Mouse (Mus musculus) liver, embryonic 15.5 days (tissue): ENCODE measurements around the gene Htr1d. TPM values are rescaled to one million over a fixed set of nuclear protein-coding genes. Genes with fewer than 3 reads are reported as not detected.

ENCODE experiments used
- ATAC-seq: fragments of 200-750 bp; cut with Nextera tagmentation; 2 replicates; pipeline ENCODE4 v1.8.0; 2017; ENCODE audit warnings: moderate number of reproducible peaks, mild to moderate bottlenecking, moderate library complexity; ENCODE audit not compliant: insufficient read depth
- H3K27ac ChIP-seq: fragments of 300-500 bp; sonication (generic); replicated peaks from 2 replicates; pipeline ENCODE4 v1.5.1; 2015; ENCODE audit warnings: mild to moderate bottlenecking, inconsistent platforms
- H3K27me3 ChIP-seq: fragments of 300-500 bp; sonication (generic); 2 replicates; pipeline ENCODE4 v1.6.1; 2015; ENCODE audit warnings: mild to moderate bottlenecking, inconsistent platforms
- H3K36me3 ChIP-seq: fragments of 300-500 bp; sonication (generic); replicated peaks from 2 replicates; pipeline ENCODE4 v1.6.1; 2015; ENCODE audit warnings: moderate library complexity, mild to moderate bottlenecking, inconsistent platforms
- H3K4me1 ChIP-seq: fragments of 300-500 bp; sonication (generic); replicated peaks from 2 replicates; pipeline ENCODE4 v1.6.1; 2015; ENCODE audit warnings: inconsistent platforms
- H3K4me2 ChIP-seq: fragments of 300-500 bp; sonication (generic); 2 replicates; pipeline ENCODE4 v1.6.1; 2015; ENCODE audit warnings: moderate library complexity, mild to moderate bottlenecking, inconsistent platforms
- H3K4me3 ChIP-seq: fragments of 300-500 bp; sonication (generic); replicated peaks from 2 replicates; pipeline ENCODE4 v1.5.1; 2015; ENCODE audit warnings: mild to moderate bottlenecking, inconsistent platforms
- H3K9ac ChIP-seq: fragments of 300-500 bp; sonication (generic); 2 replicates; pipeline ENCODE4 v1.6.1; 2015; ENCODE audit warnings: moderate library complexity, mild to moderate bottlenecking, inconsistent platforms
- H3K9me3 ChIP-seq: fragments of 300-500 bp; sonication (generic); replicated peaks from 2 replicates; pipeline ENCODE4 v1.6.1; 2016; ENCODE audit warnings: inconsistent platforms
- WGBS: fragments of 180-500 bp; shearing (Covaris S2); methylation state at CpG from one replicate; pipeline ENCODE4 v1.1.7; 2015; ENCODE audit warnings: mixed read lengths; ENCODE audit not compliant: insufficient replicate concordance; 5-methylcytosine and 5-hydroxymethylcytosine counted together
- polyA plus RNA-seq: library from polyadenylated mRNA; unstranded; fragments of >200 nt; fragmentation: Nextera tagmentation; extraction: Ambion mirVana; gene quantifications from 2 replicates; pipeline ENCODE4 v1.2.1, GENCODE M21; 2015

Gene Htr1d
- polyA plus RNA-seq, 1 experiment from 2014 or later, result not detected

DNA sequence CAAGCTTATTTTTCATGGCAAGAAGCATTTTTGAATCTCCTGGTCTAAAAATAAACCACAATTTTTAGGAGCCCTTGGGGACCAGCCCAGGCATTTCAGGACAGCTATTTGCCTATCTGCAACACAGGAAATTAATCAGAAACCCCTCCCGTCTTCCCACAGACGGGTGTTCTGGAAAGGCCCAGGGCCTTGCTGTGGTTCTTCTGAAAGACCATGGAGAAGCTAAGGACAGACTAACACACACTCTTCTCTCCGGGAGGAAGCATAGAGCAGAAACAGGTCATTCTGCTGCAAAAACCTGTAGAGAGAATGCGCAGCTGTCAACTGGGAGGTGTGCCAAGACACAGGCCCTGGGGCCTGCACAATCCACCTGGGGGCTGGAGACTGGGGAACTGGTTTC is 42.9 kb downstream of the Htr1d start:
- Histone ChIP-seq H3K27me3 (peaks cover 77% of the 10 kb centered on the region), H3K9ac (no peak overlapping the region), H3K4me3 (no peak overlapping the region), H3K36me3 (no peaks in the 10 kb centered on the region), H3K27ac (no peak overlapping the region), H3K4me2 (no peak overlapping the region), H3K9me3 (no peaks in the 10 kb centered on the region), H3K4me1 (peaks cover 37% of the 10 kb centered on the region)
- WGBS, result 38% methylated on average over 4 of the region's 4 CpGs
- ATAC-seq, result no peak

DNA sequence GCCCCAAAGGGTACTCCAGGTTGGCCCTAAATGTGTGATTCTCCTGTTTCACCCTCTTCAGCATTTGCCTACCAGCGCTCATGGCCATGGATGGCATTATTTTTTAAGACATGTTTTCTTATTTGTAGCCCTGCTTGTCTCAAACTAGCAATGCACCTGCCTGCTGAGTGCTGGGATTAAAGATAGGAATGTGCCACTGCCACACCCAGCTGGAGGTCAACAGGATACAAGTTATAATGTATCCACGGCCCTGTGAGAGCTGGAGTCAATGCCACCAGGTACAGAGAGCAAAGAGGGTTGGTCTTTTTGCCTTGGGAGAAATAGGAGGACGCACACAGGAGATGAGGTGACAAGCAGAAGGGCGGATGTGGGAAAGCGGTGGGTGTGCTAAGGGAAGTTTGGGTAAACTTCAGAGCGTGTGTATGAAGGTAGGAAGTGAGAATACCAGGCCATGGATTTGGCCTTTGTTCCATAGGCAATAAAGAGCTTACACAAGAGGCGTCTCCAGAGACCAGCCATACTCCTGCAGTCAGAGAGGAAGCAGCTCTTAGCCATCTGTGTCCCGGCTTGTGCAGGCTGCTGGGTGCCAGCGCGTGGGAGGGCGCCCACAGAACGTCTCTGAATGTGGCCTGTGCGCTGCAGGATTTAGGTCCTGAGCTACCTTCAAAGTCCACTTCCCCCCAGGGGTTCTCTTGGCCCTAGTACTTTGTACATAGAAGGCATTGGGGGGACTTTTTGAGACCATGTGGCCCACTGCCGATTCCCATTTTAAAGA is 45.4 kb downstream of the Htr1d start:
- no peak overlapping the region for H3K27ac ChIP-seq
- H3K4me3 ChIP-seq, result no peak overlapping the region

DNA sequence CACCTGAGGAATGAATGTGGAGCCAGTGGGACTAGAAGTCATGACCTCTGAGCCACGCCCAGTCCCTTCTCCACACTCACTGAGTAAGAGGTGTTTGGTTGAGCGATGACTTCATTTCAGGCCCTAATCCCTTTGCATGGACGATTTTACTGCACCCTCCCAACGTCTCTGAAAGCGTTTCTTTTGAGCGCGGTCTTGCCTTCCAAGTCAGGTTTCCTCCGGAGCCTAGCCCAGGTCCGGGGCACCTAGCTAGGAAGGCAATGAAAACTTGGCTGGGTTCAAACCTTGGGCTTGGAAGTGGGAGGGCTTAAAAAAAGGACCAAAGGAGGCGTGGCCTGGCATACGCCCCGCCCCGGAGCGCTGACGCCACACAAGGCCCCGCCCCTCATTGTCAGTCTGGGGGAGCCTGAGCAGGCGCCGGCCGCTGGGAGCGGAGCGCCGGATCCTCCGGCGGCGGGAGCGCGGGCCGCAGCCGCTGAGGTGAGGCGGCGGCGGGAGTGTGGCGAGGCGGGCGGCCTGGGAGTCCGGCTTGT is 46.1 kb downstream of the Htr1d start, which contains the start of gene Luzp1:
Gene Luzp1, plus strand, starts transcription at position 391 of the 533 bp plus-strand sequence.
- peaks cover 72% of the 10 kb centered on the region for H3K27me3 ChIP-seq
- peak within 1 kb of the TSS; percentile 66 for H3K4me3 ChIP-seq
- no peaks in the 10 kb centered on the region for H3K9me3 ChIP-seq
- H3K9ac ChIP-seq, result peak within 1 kb of the TSS; percentile 61
- peak; percentile 87 for ATAC-seq
- H3K4me1 ChIP-seq, result peaks cover 30% of the 10 kb centered on the region
- 2% methylated on average over 36 of the region's 36 CpGs for WGBS
- H3K27ac ChIP-seq, result peak within 1 kb of the TSS; percentile 69
- no peaks in the 10 kb centered on the region for H3K36me3 ChIP-seq
- H3K4me2 ChIP-seq, result peak within 1 kb of the TSS; percentile 87

More for the DNA sequence above, 45.4 kb downstream of the Htr1d start:
- Histone ChIP-seq H3K9ac (no peak overlapping the region), H3K4me1 (peaks cover 30% of the 10 kb centered on the region), H3K27me3 (peaks cover 72% of the 10 kb centered on the region), H3K9me3 (no peaks in the 10 kb centered on the region), H3K36me3 (no peaks in the 10 kb centered on the region), H3K4me2 (peak overlapping the region; percentile 87)
- WGBS, result 63% methylated on average over 14 of the region's 14 CpGs
- no peak for ATAC-seq

DNA sequence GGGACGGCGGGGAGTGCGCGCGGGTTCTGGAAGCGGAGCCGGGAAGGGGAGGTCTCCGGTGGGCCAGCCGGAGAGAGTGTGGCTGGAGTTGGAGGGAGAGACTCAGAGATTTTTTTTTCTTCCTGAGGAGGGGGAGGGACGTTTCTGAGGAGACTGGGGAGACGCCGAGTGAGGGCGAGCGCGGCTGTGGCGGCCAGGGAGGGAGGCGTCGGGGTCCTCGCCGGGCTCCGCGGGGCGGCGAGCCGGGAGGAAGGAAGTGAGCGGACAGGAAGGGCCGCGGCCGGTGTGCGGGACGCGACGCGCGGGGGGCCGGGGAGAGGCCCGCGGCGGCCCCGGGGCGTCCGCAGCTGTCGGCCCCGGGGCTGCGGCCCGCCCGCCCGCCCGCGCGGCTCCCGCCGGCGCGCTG is 46.6 kb downstream of the Htr1d start:
- Histone ChIP-seq H3K36me3 (no peaks in the 10 kb centered on the region), H3K27me3 (peaks cover 69% of the 10 kb centered on the region), H3K9me3 (no peaks in the 10 kb centered on the region), H3K4me3 (peak overlapping the region; percentile 66), H3K27ac (peak overlapping the region; percentile 69), H3K9ac (peak overlapping the region; percentile 61), H3K4me1 (peaks cover 30% of the 10 kb centered on the region), H3K4me2 (peak overlapping the region; percentile 87)
- peak; percentile 63 for ATAC-seq
- WGBS, result 1% methylated on average over 43 of the region's 55 CpGs

DNA sequence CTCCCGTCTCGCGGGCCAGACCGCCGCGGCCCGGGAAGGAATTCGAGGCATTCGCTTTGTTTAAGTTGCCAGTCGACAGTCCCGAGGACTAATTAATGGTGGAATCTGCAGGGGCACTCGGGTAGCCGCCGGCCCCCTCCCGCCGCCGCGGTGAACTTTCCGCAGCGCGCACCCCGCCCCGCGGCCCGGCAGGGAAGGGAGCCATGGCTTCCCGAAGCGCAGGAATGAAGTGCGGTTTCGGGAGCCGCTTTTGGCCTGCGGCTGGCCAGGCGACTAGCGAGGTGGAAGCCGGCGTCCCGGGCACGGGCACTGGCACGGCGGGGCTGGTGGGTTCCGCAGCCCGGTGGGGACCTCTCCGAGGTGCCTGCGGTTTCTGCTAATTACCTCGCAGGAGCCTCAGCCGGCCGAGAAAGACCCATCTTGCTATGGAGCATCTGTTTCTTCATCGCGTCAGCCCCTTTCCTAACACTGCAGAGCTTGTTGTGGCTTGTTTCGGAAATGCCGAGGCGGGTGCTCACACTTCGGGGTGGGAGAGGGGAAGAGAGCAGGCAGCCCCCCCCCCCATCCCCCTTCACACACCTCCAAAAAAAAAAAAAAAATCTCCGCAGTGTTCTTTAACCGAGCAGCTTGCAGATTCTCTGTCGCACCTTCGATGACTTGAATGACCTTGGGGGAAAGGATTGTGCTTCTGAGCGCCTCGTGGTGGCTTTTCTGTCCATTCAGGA is 47.2 kb downstream of the Htr1d start:
- ATAC-seq, result peak; percentile 12; the same call in 1 of the 2 replicates
- peak overlapping the region; percentile 69 for H3K27ac ChIP-seq
- H3K9me3 ChIP-seq, result no peaks in the 10 kb centered on the region
- peaks cover 65% of the 10 kb centered on the region for H3K27me3 ChIP-seq
- H3K36me3 ChIP-seq, result no peaks in the 10 kb centered on the region
- peak overlapping the region; percentile 61 for H3K9ac ChIP-seq
- WGBS, result under 1% methylated on average over 58 of the region's 58 CpGs
- H3K4me3 ChIP-seq, result peak overlapping the region; percentile 66
- peak overlapping the region; percentile 87 for H3K4me2 ChIP-seq
- peaks cover 30% of the 10 kb centered on the region for H3K4me1 ChIP-seq

DNA sequence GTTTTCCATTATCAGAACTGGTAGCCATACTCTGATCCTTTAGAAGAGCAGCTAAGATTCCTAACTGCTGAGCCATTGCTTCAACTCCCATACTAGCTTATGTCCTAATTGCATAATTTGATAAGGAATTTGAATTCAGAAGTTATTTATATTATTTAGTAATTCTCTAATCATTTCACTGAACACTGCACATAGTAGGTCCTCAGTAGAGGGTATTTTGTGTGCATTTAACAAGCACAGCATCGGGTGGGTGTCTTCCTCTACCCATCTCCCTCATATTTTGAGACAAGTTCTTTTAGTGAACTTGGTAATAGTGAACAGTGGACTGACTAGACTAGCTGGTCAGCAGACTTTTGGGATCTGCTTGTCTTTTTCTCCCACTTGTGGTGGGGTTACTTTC is 53.4 kb downstream of the Htr1d start:
- no peak overlapping the region for H3K9ac ChIP-seq
- no peak overlapping the region for H3K27ac ChIP-seq
- no peaks in the 10 kb centered on the region for H3K4me1 ChIP-seq
- peaks cover 23% of the 10 kb centered on the region for H3K27me3 ChIP-seq
- no peak for ATAC-seq
- no peak overlapping the region for H3K4me2 ChIP-seq
- no peaks in the 10 kb centered on the region for H3K36me3 ChIP-seq
- no peaks in the 10 kb centered on the region for H3K9me3 ChIP-seq
- no peak overlapping the region for H3K4me3 ChIP-seq
- 64% methylated on average over 1 of the region's 1 CpGs for WGBS

DNA sequence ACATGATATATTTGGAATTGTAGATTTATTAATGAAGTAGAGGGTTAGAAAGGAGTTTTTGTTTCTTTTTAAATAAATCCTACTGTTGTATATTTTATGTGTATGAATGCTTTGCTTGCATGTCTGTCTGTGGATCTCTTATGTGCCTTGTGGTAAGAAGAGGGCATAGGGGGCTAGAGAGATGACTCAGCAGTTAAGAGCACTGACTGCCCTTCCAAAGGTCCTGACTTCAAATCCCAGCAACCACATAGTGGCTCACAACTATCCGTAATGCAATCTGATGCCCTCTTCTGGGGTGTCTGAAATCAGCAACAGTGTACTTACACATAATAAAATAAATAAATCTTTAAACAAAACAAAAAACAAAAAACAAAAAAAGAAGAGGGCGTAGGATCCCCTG is 63.2 kb downstream of the Htr1d start:
- Histone ChIP-seq H3K4me2 (no peak overlapping the region), H3K36me3 (no peaks in the 10 kb centered on the region), H3K27me3 (no peaks in the 10 kb centered on the region), H3K4me3 (no peak overlapping the region), H3K27ac (no peak overlapping the region), H3K9ac (no peak overlapping the region), H3K9me3 (no peaks in the 10 kb centered on the region), H3K4me1 (no peaks in the 10 kb centered on the region)
- 70% methylated on average over 2 of the region's 2 CpGs for WGBS
- ATAC-seq, result no peak

Other genes with a start within 250 kb of the Htr1d start
- gene Asap3, start 217.2 kb upstream of the Htr1d start, polyA plus RNA-seq, result 2.5 and 3.0 TPM in 2 replicates
- gene Tcea3, start 175.8 kb upstream of the Htr1d start, polyA plus RNA-seq, result 19.2 and 20.9 TPM in 2 replicates
- 2.6 and 3.4 TPM in 2 replicates for gene Zfp46, start 138.8 kb upstream of the Htr1d start, polyA plus RNA-seq
- 49.4 and 49.6 TPM in 2 replicates for gene Hnrnpr, start 112.6 kb upstream of the Htr1d start, polyA plus RNA-seq
- 0.08 and 0.10 TPM in 2 replicates for gene 6030445D17Rik, start 38.7 kb downstream of the Htr1d start, polyA plus RNA-seq
- 10.9 and 12.8 TPM in 2 replicates for gene Luzp1, start 46.2 kb downstream of the Htr1d start, polyA plus RNA-seq
- gene Kdm1a, start 179.2 kb downstream of the Htr1d start, polyA plus RNA-seq, result 9.5 and 9.7 TPM in 2 replicates
- gene Tex46, start 186.9 kb downstream of the Htr1d start, polyA plus RNA-seq, result not detected in 2 replicates
- gene Lactbl1, start 199.1 kb downstream of the Htr1d start, polyA plus RNA-seq, result not detected in 2 replicates